Mouse (Mus musculus) testis, postnatal 14 days (tissue): ENCODE measurements around the gene Xcr1.
A peak's percentile ranks its signal among the peaks of the same experiment; 100 is the strongest.

Experiments
- DNase-seq: peaks from one replicate; pipeline ENCODE4 v3.0.0; 2021; ENCODE audit warnings: low spot score

Gene Xcr1

GRCm38 (mm10) chr9:123814821-123815220 lies 47.0 kb downstream of the Xcr1 start:
- no peak for DNase-seq

- DNase-seq, result no peak
Observed at GRCm38 (mm10) chr9:123814326-123814725, 47.5 kb downstream of the Xcr1 start.

- DNase-seq, result no peak
Observed at GRCm38 (mm10) chr9:123811831-123812230, 50.0 kb downstream of the Xcr1 start.

- no peak for DNase-seq
Observed at GRCm38 (mm10) chr9:123808583-123808982, 53.2 kb downstream of the Xcr1 start.

GRCm38 (mm10) chr9:123806267-123806666 lies 55.6 kb downstream of the Xcr1 start, which contains the start of gene Cxcr6:
TSS of gene Cxcr6 (plus strand) at chr9:123806475.
- DNase-seq, result no peak

- no peak for DNase-seq
Observed at GRCm38 (mm10) chr9:123805241-123805640, 56.6 kb downstream of the Xcr1 start.

- no peak for DNase-seq
Observed at GRCm38 (mm10) chr9:123802896-123803295, 58.9 kb downstream of the Xcr1 start.

- peak; percentile 8 for DNase-seq
Observed at GRCm38 (mm10) chr9:123802421-123802820, 59.4 kb downstream of the Xcr1 start.
